Mouse (Mus musculus) mammary gland, adult 2 months (tissue): Measurements from ENCODE around the gene Wdr12. TPM values are rescaled to one million over a fixed set of nuclear protein-coding genes. Genes with fewer than 3 reads are reported as not detected.

Source experiments
- polyA plus RNA-seq: library from polyadenylated mRNA; depleted of rRNA; stranded (reverse); fragments of >200 nt; gene quantifications from 2 replicates; pipeline ENCODE4 v1.2.3, GENCODE M21; 2012; ENCODE audit warnings: low replicate concordance; rRNA removed

The Wdr12 gene
- polyA plus RNA-seq: 2.8 and 8.8 TPM in 2 replicates

DNA sequence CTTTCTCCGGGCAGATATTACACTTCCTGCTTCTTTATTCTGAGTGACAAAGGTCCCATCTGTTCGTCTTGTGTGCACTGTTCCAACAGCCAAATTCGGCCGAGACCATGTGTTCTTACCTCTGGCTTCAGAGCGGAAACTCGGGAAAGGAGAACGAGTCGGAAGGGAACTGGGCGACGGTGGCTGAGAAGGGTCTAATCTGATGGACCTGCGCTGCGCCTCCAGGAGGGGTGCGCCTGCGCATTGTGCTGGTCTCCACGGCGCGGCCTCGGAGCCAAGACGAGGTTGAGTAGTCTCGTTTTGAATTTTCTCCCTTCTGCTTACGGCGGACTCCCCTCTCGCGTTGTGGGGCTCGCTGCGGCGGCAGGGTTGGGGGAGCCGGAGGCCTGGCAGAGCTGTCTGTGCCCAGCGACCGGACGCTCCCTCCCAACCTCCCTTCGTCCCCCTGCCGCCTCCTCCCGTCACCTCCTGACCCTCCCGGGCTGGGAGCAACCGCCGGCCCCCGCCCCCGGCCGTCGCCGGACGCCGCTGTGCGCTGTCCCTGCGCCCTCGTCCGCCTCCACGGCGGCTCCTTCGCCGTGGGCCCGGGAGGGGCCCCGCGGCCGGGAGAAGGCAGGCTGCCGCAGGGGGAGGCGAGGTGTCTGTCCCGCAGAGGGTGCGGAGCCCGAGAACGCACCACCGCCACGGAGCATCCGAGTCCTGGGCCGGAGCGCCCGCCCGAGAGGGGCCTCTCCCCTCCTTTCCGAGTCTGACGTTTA is at the start of gene Wdr12, which contains the start of gene Carf:
Gene Wdr12, minus strand, starts transcription at position 622 of the 758 bp plus-strand sequence.
Gene Carf, plus strand, starts transcription at position 224 of the 758 bp plus-strand sequence.

GRCm38 (mm10) chr1:60042796-60043469 is 55.5 kb downstream of the Wdr12 start, which contains the start of gene Ica1l:
Gene Ica1l (minus strand): TSS chr1:60043184.

Other genes with a start within 250 kb of the Wdr12 start
- gene Fam117b, start 185.6 kb downstream of the Wdr12 start, polyA plus RNA-seq: 7.9 and 18.1 TPM in 2 replicates
- gene Ica1l, start 55.5 kb downstream of the Wdr12 start, polyA plus RNA-seq: 0.07 and 0.36 TPM in 2 replicates
- 1.3 and 4.3 TPM in 2 replicates for gene Carf, start 398 bp downstream of the Wdr12 start, polyA plus RNA-seq
- 1.4 and 3.9 TPM in 2 replicates for gene Nbeal1, start 82.0 kb upstream of the Wdr12 start, polyA plus RNA-seq
- gene Cyp20a1, start 244.7 kb upstream of the Wdr12 start, polyA plus RNA-seq: 3.0 and 9.8 TPM in 2 replicates